In genomic region chr7:110698211-110699153, GRCm38 (mm10) we compare ENCODE assay signal across 15 mouse cellular contexts.
DNase-seq lines count a peak whose midpoint lies in the region; ATAC-seq and TF ChIP-seq lines count a peak whose summit lies in the region.
"Had no signal": no experiment of that assay in that cellular context is flagged by ENCODE, and none has a peak within 500 bp of the region (broad histone marks: within the 10 kb centered on the region; RNA-seq: fewer than 3 reads in every experiment).

No protein-coding gene starts in this region.

- DNase-seq in heart, adult 11 months: peak; percentile 98
- no peak for DNase-seq in heart, postnatal 14 days
- no peak for DNase-seq in neural tube, embryonic 10.5 days (ENCODE audit: extremely low spot score, low spot score)
- DNase-seq in adrenal gland, postnatal 36 days: peak; percentile 72 to 81
- DNase-seq in layer of hippocampus, postnatal 36 days: no peak
- no peak for DNase-seq in forebrain, postnatal 0 days
- DNase-seq: cerebellum, adult 11-12 months; spleen, adult 18-20 months; thymus, postnatal 36 days had no signal

- TF ChIP-seq CTCF in forebrain, postnatal 0 days (IDR thresholded peaks at IDR 0.05; ENCODE audit: low read depth): no peak

- peak; percentile 21; the same call in 1 of the 2 replicates for ATAC-seq in neural tube, embryonic 15.5 days (ENCODE audit: low FRiP score)
- ATAC-seq in forebrain, postnatal 0 days: no peak
- ATAC-seq: midbrain, embryonic 13.5 days had no signal

- H3K9me3 ChIP-seq in neural tube, embryonic 15.5 days (replicated peaks): no peaks in the 10 kb centered on the region
- no peaks in the 10 kb centered on the region for H3K9me3 ChIP-seq in forebrain, postnatal 0 days (ENCODE audit: low read length)
- H3K9me3 ChIP-seq: embryonic facial prominence, embryonic 12.5 days; kidney, embryonic 15.5 days; limb, embryonic 13.5 days; liver, embryonic 15.5 days; midbrain, embryonic 13.5 days had no signal

- no peaks in the 10 kb centered on the region for H3K4me1 ChIP-seq in neural tube, embryonic 15.5 days
- H3K4me1 ChIP-seq in forebrain, postnatal 0 days (ENCODE audit: insufficient read depth): no peaks in the 10 kb centered on the region
- H3K4me1 ChIP-seq: embryonic facial prominence, embryonic 12.5 days; kidney, embryonic 15.5 days; limb, embryonic 13.5 days; liver, embryonic 15.5 days; midbrain, embryonic 13.5 days had no signal

- no peak overlapping the region for H3K4me3 ChIP-seq in neural tube, embryonic 15.5 days (replicated peaks)
- no peak overlapping the region for H3K4me3 ChIP-seq in forebrain, postnatal 0 days (ENCODE audit: low read depth, low read length)
- H3K4me3 ChIP-seq: embryonic facial prominence, embryonic 12.5 days; kidney, embryonic 15.5 days; limb, embryonic 13.5 days; liver, embryonic 15.5 days; midbrain, embryonic 13.5 days had no signal

- WGBS in neural tube, embryonic 15.5 days: 81% methylated on average over 17 of the region's 17 CpGs
- 77% methylated on average over 17 of the region's 17 CpGs for WGBS in forebrain, postnatal 0 days

- no peak overlapping the region for H3K9ac ChIP-seq in neural tube, embryonic 15.5 days (replicated peaks)
- H3K9ac ChIP-seq in forebrain, postnatal 0 days: no peak overlapping the region
- H3K9ac ChIP-seq: embryonic facial prominence, embryonic 12.5 days; kidney, embryonic 15.5 days; limb, embryonic 13.5 days; liver, embryonic 15.5 days; midbrain, embryonic 13.5 days had no signal

- H3K4me2 ChIP-seq in neural tube, embryonic 15.5 days: no peak overlapping the region
- no peak overlapping the region for H3K4me2 ChIP-seq in forebrain, postnatal 0 days (ENCODE audit: low read depth)
- H3K4me2 ChIP-seq: embryonic facial prominence, embryonic 12.5 days; kidney, embryonic 15.5 days; limb, embryonic 13.5 days; liver, embryonic 15.5 days; midbrain, embryonic 13.5 days had no signal

- H3K36me3 ChIP-seq in neural tube, embryonic 15.5 days: no peaks in the 10 kb centered on the region
- no peaks in the 10 kb centered on the region for H3K36me3 ChIP-seq in forebrain, postnatal 0 days (ENCODE audit: insufficient read depth)
- H3K36me3 ChIP-seq: embryonic facial prominence, embryonic 12.5 days; kidney, embryonic 15.5 days; limb, embryonic 13.5 days; liver, embryonic 15.5 days; midbrain, embryonic 13.5 days had no signal

- H3K27ac ChIP-seq in neural tube, embryonic 15.5 days (replicated peaks): no peak overlapping the region
- no peak overlapping the region for H3K27ac ChIP-seq in forebrain, postnatal 0 days (ENCODE audit: low read depth, low read length)
- H3K27ac ChIP-seq: embryonic facial prominence, embryonic 12.5 days; kidney, embryonic 15.5 days; limb, embryonic 13.5 days; liver, embryonic 15.5 days; midbrain, embryonic 13.5 days had no signal

- no peaks in the 10 kb centered on the region for H3K27me3 ChIP-seq in neural tube, embryonic 15.5 days (replicated peaks)
- no peaks in the 10 kb centered on the region for H3K27me3 ChIP-seq in forebrain, postnatal 0 days (ENCODE audit: insufficient read depth, low read length)
- H3K27me3 ChIP-seq: embryonic facial prominence, embryonic 12.5 days; limb, embryonic 13.5 days; liver, embryonic 15.5 days had no signal

- intact Hi-C loops in heart, postnatal 14 days (cut with DNase I): no loop called here

Comparison
In these comparisons a context has a peak if more than half of its experiments do, and no peak if none do; other contexts are left out.
1. DNase-seq: peak in heart, adult 11 months (single experiment) and adrenal gland, postnatal 36 days (2 of 2); none in heart, postnatal 14 days (0 of 2), neural tube, embryonic 10.5 days (single experiment), layer of hippocampus, postnatal 36 days (0 of 2) and forebrain, postnatal 0 days (single experiment).